Mouse (Mus musculus) spleen, adult 2 months (tissue): ENCODE data around the gene Clec2l. TPM values are rescaled to one million over a fixed set of nuclear protein-coding genes. Genes with fewer than 3 reads are reported as not detected.

Source experiments
- DNase-seq, 2 experiments: peaks; one replicate each; pipeline versions ENCODE4 v3.0.0 to v3.0.0-alpha.2; 2012 to 2021; ENCODE audit warnings: low spot score in 2 of 2, low read depth in 1 of 2
- H3K27ac ChIP-seq: fragments of 200-500 bp; 2 replicates; pipeline ENCODE4 v1.5.1; 2012; ENCODE audit warnings: low read length, inconsistent platforms; ENCODE audit not compliant: insufficient read depth
- H3K27me3 ChIP-seq: fragments of 200-500 bp; 2 replicates; pipeline ENCODE4 v1.6.1; 2012; ENCODE audit warnings: mild to moderate bottlenecking, moderate library complexity, low read length, inconsistent platforms; ENCODE audit not compliant: control insufficient read depth, insufficient read depth
- H3K36me3 ChIP-seq: fragments of 200-500 bp; 2 replicates; pipeline ENCODE4 v1.6.1; 2012; ENCODE audit warnings: mild to moderate bottlenecking, low read length, inconsistent platforms; ENCODE audit not compliant: control insufficient read depth, insufficient read depth
- H3K4me1 ChIP-seq: fragments of 200-500 bp; 2 replicates; pipeline ENCODE4 v1.6.1; 2011; ENCODE audit warnings: inconsistent platforms; ENCODE audit not compliant: control insufficient read depth, insufficient read depth, insufficient read length
- H3K4me3 ChIP-seq: fragments of 200-500 bp; 2 replicates; pipeline ENCODE4 v1.5.1; 2011; ENCODE audit warnings: mild to moderate bottlenecking, inconsistent platforms; ENCODE audit not compliant: insufficient read depth, insufficient read length; ENCODE audit errors: extremely low read depth
- CTCF ChIP-seq: fragments of 200-500 bp; IDR thresholded peaks from 2 replicates; pipeline ENCODE4 v1.5.1; 2011; ENCODE audit warnings: mild to moderate bottlenecking, inconsistent platforms; ENCODE audit not compliant: insufficient read depth, insufficient read length, insufficient replicate concordance; ENCODE audit errors: extremely low read depth
- POLR2A ChIP-seq: fragments of 200-500 bp; IDR thresholded peaks from 2 replicates; pipeline ENCODE4 v1.6.1; 2011; ENCODE audit warnings: low read depth, low read length, inconsistent platforms
- WGBS: fragments of 180-500 bp; shearing (Covaris S2); methylation state at CpG from one replicate; pipeline ENCODE4 v1.1.7; 2018; 5-methylcytosine and 5-hydroxymethylcytosine counted together
- polyA plus RNA-seq: library from polyadenylated mRNA; depleted of rRNA; stranded (reverse); fragments of >200 nt; gene quantifications from 2 replicates; pipeline ENCODE4 v1.2.3, GENCODE M21; 2012

Gene Clec2l
- polyA plus RNA-seq, 1 experiment = 2.0 TPM

DNA sequence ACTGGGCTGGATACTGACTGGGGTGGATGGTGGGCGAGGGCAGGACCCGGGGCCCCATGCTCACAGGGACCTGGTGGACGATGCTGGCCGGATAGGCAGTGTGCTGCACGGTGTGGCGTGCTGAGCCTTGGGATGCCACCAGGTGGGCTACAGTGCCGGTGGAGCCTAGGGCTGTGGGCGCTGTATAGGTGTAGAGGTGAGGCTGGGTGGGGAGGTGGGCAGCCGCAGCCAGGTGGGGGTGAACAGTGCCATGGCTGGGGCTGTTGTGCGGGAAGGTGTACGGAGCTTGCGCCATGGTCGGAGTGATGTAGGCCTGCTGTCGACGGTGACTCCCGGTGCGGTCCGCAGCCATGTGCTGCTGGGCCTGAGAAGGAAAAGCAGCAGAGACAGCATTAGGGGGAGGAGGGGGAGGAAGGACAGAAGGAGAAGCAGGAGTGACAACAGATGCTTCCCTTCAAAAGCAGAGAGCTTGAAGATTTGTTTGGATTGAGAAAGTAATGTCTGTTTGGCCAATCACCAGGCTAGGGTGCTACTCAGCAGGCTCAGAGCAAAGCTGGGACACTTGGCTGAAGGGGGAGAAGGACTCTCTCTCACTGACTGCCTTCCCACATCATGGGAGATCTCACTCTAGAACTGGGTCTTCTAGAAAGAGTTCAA is 35.5 kb downstream of the Clec2l start:
- Histone ChIP-seq H3K27ac (no peak overlapping the region), H3K36me3 (peaks cover 8% of the 10 kb centered on the region), H3K27me3 (no peaks in the 10 kb centered on the region), H3K4me3 (0 out of 2 replicates have a peak overlapping the region, but pooled peaks have one; percentile 20), H3K4me1 (peaks cover 4% of the 10 kb centered on the region; the same call in 1 of the 2 replicates)
- no peak for TF ChIP-seq CTCF
- TF ChIP-seq POLR2A = no peak
- DNase-seq = no peak
- WGBS = 96% methylated on average over 18 of the region's 18 CpGs

- Histone ChIP-seq H3K4me3 (no peak overlapping the region), H3K36me3 (peaks cover 11% of the 10 kb centered on the region), H3K27ac (no peak overlapping the region), H3K4me1 (peaks cover 4% of the 10 kb centered on the region; the same call in 1 of the 2 replicates), H3K27me3 (no peaks in the 10 kb centered on the region)
- TF ChIP-seq CTCF = no peak
- TF ChIP-seq POLR2A = no peak
- DNase-seq = no peak
- 88% methylated on average over 2 of the region's 2 CpGs for WGBS
These were observed 38.6 kb downstream of the Clec2l start for GRCm38 (mm10) chr6:38701421-38701820.

DNA sequence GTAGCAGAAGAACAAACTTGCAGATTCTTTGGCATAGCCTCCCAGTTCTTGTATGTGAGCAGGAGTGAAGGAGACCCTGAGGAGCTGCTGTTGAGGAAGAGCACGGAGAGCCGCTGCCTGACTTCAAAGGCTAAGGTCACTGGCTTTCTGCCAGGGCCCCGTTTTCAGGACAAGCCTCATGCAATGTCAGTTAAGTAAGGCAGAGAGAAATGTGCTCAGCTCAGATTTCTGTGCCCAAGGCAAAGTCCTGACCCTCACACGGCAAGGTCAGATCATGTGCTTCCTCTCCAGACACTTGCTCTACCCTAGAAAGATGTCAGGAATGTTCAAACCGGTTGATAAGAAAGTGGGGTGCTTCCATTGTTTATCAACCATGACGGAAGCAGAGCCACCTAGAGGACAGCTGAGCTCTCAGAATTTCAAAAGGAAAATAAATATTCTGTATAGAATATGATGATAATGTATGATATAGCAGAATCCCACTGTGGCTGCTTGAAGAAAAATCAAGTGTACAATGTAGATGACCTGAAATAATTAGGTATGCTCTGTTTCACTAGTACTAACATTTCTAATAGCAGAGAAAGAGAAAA is 40.0 kb downstream of the Clec2l start:
- 70% methylated on average over 6 of the region's 6 CpGs for WGBS
- H3K27me3 ChIP-seq = no peaks in the 10 kb centered on the region
- peaks cover 4% of the 10 kb centered on the region; the same call in 1 of the 2 replicates for H3K4me1 ChIP-seq
- H3K4me3 ChIP-seq = no peak overlapping the region
- no peak for DNase-seq
- H3K27ac ChIP-seq = no peak overlapping the region
- no peak for TF ChIP-seq POLR2A
- TF ChIP-seq CTCF = no peak
- H3K36me3 ChIP-seq = peaks cover 11% of the 10 kb centered on the region

GRCm38 (mm10) chr6:38703526-38703925 is 40.7 kb downstream of the Clec2l start:
- no peak for DNase-seq
- Histone ChIP-seq H3K4me3 (no peak overlapping the region), H3K4me1 (no peaks in the 10 kb centered on the region), H3K36me3 (peaks cover 9% of the 10 kb centered on the region), H3K27me3 (no peaks in the 10 kb centered on the region), H3K27ac (no peak overlapping the region)
- WGBS = 95% methylated on average over 6 of the region's 6 CpGs
- TF ChIP-seq CTCF = no peak
- no peak for TF ChIP-seq POLR2A

DNA sequence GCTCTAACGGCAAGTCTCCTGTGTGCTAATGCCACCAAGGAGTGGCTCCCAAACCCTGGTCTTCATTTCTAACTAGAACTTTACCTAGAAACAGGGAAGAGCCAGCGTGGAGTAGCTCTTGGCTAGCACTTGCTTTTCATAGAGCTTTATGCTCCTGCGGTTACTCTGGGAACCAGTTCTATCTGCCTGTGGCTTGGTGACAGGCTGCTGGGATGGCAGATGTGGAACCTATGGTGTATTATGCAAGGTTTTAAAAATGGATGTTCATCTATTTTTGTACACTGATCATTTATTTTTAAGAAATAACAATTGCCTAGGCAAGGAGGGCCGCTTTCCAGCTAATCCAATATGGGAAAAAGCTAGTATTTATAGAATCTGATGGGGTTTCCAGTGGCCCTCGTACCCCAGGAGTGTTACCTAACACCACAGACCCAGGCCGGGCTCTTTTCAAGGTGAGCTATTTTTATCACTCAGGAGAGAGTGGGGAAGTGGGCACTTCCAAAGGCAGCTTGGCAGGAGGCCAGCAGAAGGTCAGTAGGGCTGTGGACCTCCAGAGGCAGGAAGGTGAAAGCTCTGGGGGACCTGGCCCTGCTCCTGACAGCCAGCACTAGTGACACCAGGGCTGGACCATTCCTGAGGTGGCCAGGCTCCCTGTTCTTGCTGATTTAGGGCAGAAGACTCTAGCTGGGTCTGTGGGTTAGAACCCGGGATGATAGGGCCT is 41.6 kb downstream of the Clec2l start:
- no peak overlapping the region for H3K27ac ChIP-seq
- DNase-seq = no peak
- 82% methylated on average over 7 of the region's 7 CpGs for WGBS
- peaks cover 9% of the 10 kb centered on the region for H3K36me3 ChIP-seq
- H3K4me1 ChIP-seq = no peaks in the 10 kb centered on the region; the same call in 1 of the 2 replicates
- no peak overlapping the region for H3K4me3 ChIP-seq
- H3K27me3 ChIP-seq = no peaks in the 10 kb centered on the region
- no peak for TF ChIP-seq POLR2A
- TF ChIP-seq CTCF = no peak

DNA sequence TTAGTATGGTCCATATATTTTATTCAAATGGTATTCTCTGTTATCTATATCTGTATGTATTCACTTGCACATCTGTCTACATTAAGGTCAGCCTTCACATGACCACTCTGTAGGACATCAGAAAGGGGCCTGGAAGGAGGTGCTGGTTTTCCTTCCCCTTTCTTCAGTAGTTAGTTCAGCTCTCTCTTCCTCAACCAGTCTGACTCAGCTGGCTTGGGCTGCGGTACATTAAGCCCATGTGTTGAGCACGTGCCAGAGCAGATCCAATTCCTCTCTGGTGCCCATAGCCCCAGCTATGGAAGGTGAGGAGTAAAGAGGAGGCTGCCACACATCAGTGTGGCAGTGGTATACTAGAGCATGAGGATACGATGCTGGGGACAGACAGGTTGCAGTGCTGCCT is 47.6 kb downstream of the Clec2l start:
- H3K4me1 ChIP-seq = peaks cover 22% of the 10 kb centered on the region
- WGBS = 40% methylated on average over 3 of the region's 3 CpGs
- DNase-seq = peak; percentile 26 to 31
- H3K27ac ChIP-seq = 0 out of 2 replicates have a peak overlapping the region, but pooled peaks have one; percentile 34
- no peak overlapping the region for H3K4me3 ChIP-seq
- no peaks in the 10 kb centered on the region for H3K27me3 ChIP-seq
- TF ChIP-seq CTCF (no peak), POLR2A (no peak)
- H3K36me3 ChIP-seq = 0 out of 2 replicates have a peak, but pooled peaks cover 2% of the 10 kb centered on the region
